Mouse (Mus musculus) myocyte (in vitro differentiated cells): ENCODE measurements around the gene Zbtb22.
"Not testable (repeated sequence)": the region's sequence is repeated elsewhere in the genome, so short reads cannot be mapped to it uniquely, and the experiment has no call there.

ENCODE experiments used
- E2F4 ChIP-seq: IDR thresholded peaks from one replicate; pipeline ENCODE4 v1.6.1; 2011; ENCODE audit warnings: mild to moderate bottlenecking, control low read depth, moderate library complexity; ENCODE audit not compliant: insufficient read depth
- MAX ChIP-seq: IDR thresholded peaks from one replicate; pipeline ENCODE4 v1.6.1; 2011; ENCODE audit warnings: low read depth, mild to moderate bottlenecking, control low read depth
- MYOD1 ChIP-seq, 3 experiments: IDR thresholded peaks; one replicate each; pipeline ENCODE4 v1.6.1; 2011; ENCODE audit warnings: control low read depth in 2 of 3, low read depth in 2 of 3, mild to moderate bottlenecking in 2 of 3, moderate library complexity in 1 of 3; ENCODE audit not compliant: insufficient read length in 2 of 3, control insufficient read depth in 1 of 3
- MYOG ChIP-seq, 3 experiments: IDR thresholded peaks; one replicate each; pipeline ENCODE4 v1.6.1; 2011; ENCODE audit warnings: control low read depth in 2 of 3, low read depth in 2 of 3, mild to moderate bottlenecking in 2 of 3; ENCODE audit not compliant: insufficient read length in 2 of 3, control insufficient read depth in 1 of 3, insufficient read depth in 1 of 3
- POLR2A ChIP-seq: IDR thresholded peaks from one replicate; pipeline ENCODE4 v1.6.1; 2011; ENCODE audit warnings: low read depth, mild to moderate bottlenecking, control low read depth, moderate library complexity; ENCODE audit not compliant: insufficient read length
- POLR2AphosphoS2 ChIP-seq: IDR thresholded peaks from one replicate; pipeline ENCODE4 v1.6.1; 2011; ENCODE audit warnings: low read depth, control low read depth; ENCODE audit not compliant: insufficient read length
- SRF ChIP-seq: IDR thresholded peaks from one replicate; pipeline ENCODE4 v1.6.1; 2011; ENCODE audit warnings: low read depth; ENCODE audit not compliant: control insufficient read depth, insufficient read length
- TCF12 ChIP-seq: IDR thresholded peaks from one replicate; pipeline ENCODE4 v1.6.1; 2011; ENCODE audit warnings: mild to moderate bottlenecking, control low read depth; ENCODE audit not compliant: poor library complexity, insufficient read depth, severe bottlenecking
- TCF3 ChIP-seq: IDR thresholded peaks from one replicate; pipeline ENCODE4 v1.6.1; 2011; ENCODE audit warnings: low read depth, control low read depth; ENCODE audit not compliant: insufficient read length
- USF1 ChIP-seq: IDR thresholded peaks from one replicate; pipeline ENCODE4 v1.6.1; 2011; ENCODE audit warnings: low read depth, mild to moderate bottlenecking, control low read depth, moderate library complexity

GRCm38 (mm10) chr17:33873537-33873936 lies 42.2 kb upstream of the Zbtb22 start, which contains the start of gene Gm7029:
- not testable (repeated sequence) for TF ChIP-seq E2F4; MAX; MYOG (IDR thresholded peaks at IDR 0.05; ENCODE audit: control insufficient read depth in 1 of 3, insufficient read depth in 1 of 3, insufficient read length in 2 of 3, low read depth in 2 of 3); MYOD1 (IDR thresholded peaks at IDR 0.05; ENCODE audit: control insufficient read depth in 1 of 3, insufficient read length in 2 of 3, low read depth in 2 of 3); POLR2A; TCF3; USF1; TCF12; SRF; POLR2AphosphoS2
